Mouse (Mus musculus): ENCODE data around the gene Sept11.

DNA sequence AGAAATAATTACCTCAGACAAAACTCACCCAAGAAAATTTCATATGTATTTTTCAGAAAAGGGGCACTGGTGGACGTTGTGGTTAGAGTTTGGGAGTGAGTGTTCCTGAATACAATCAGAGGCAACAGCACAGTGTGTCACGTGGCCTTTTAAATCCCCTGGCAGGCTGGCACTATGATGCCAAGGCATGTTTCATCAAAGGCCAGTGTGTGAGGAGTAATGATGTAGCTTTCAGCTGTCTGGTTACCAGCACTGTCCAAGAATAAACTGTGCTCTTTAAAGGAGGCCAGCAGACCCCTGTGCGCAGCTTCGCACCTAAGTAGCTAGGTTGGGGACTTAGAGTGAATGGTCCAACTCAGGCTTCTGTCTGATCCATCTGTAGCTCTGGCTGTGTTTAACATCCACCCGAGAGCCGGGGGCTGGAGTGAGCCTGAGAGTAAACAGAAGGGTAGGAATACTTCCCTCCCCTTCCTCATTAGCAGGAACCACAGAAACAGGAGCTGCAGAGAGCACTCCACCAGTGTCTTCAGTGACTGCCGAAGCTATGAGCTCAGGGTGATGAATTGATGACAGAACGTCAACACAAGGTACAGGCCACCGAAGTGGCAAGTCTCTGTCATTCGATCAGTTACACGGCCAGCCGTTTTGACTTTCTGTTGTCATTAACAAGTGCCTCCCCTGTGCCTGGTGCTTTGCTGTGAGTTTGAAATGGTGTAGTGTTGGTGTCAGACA lies 50.3 kb downstream of the Sept11 start:
- TF ChIP-seq MAX (IDR thresholded peaks at IDR 0.05; ENCODE audit: low read length) (no peak), CTCF (conservative IDR thresholded peaks at IDR 0.05 in 1 of 2, IDR thresholded peaks at IDR 0.05 in 1 of 2; ENCODE audit: low read depth in 2 of 2, low read length in 2 of 2) (no peak), POLR2A (IDR thresholded peaks at IDR 0.05; ENCODE audit: low read depth, low read length) (no peak), MAZ (IDR thresholded peaks at IDR 0.05; ENCODE audit: low read depth, low read length) (no peak), USF1 (IDR thresholded peaks at IDR 0.05; ENCODE audit: low read depth, low read length) (no peak), JUND (conservative IDR thresholded peaks at IDR 0.05; ENCODE audit: low read depth, low read length) (no peak), MAFK (IDR thresholded peaks at IDR 0.05; ENCODE audit: insufficient replicate concordance, low read length) (no peak), SMC3 (IDR thresholded peaks at IDR 0.05; ENCODE audit: low read depth, low read length) (no peak), RAD21 (IDR thresholded peaks at IDR 0.05; ENCODE audit: low read depth, low read length) (no peak), BHLHE40 (IDR thresholded peaks at IDR 0.05; ENCODE audit: low read depth, low read length) (no peak), MYC (IDR thresholded peaks at IDR 0.05; ENCODE audit: low read depth, low read length) (no peak), ZKSCAN1 (IDR thresholded peaks at IDR 0.05; ENCODE audit: borderline replicate concordance, low read depth, low read length) (no peak)

Measured in CH12.LX (cell line).